Mouse (Mus musculus) cerebellum, adult 9-11 months (tissue): ENCODE results near the gene Ptpn1.

Experiments used
- DNase-seq: peaks from one replicate; pipeline ENCODE4 v3.0.0; 2022

Gene Ptpn1

GRCm38 (mm10) chr2:167978271-167978670 lies 46.4 kb downstream of the Ptpn1 start:
- no peak for DNase-seq

- DNase-seq, result no peak
These were observed 48.5 kb downstream of the Ptpn1 start for GRCm38 (mm10) chr2:167980391-167980790.

- DNase-seq, result no peak
These were observed 50.8 kb downstream of the Ptpn1 start for GRCm38 (mm10) chr2:167982646-167983045.

- DNase-seq, result no peak
These were observed 52.5 kb downstream of the Ptpn1 start for GRCm38 (mm10) chr2:167984371-167984770.

GRCm38 (mm10) chr2:167984946-167985345 lies 53.1 kb downstream of the Ptpn1 start:
- DNase-seq, result no peak

GRCm38 (mm10) chr2:167986762-167987161 lies 54.9 kb downstream of the Ptpn1 start:
- no peak for DNase-seq

- no peak for DNase-seq
These were observed 55.8 kb downstream of the Ptpn1 start for GRCm38 (mm10) chr2:167987640-167988039.

GRCm38 (mm10) chr2:167989310-167989709 lies 57.5 kb downstream of the Ptpn1 start:
- DNase-seq, result no peak

- DNase-seq, result no peak
These were observed 61.4 kb downstream of the Ptpn1 start for GRCm38 (mm10) chr2:167993260-167993659.

- DNase-seq, result no peak
These were observed 64.2 kb downstream of the Ptpn1 start for GRCm38 (mm10) chr2:167995870-167996635.

GRCm38 (mm10) chr2:167996672-167997215 lies 64.9 kb downstream of the Ptpn1 start:
- no peak for DNase-seq

- DNase-seq, result no peak
These were observed 65.7 kb downstream of the Ptpn1 start for GRCm38 (mm10) chr2:167997562-167997961.

- no peak for DNase-seq
These were observed 67.4 kb downstream of the Ptpn1 start for GRCm38 (mm10) chr2:167999145-167999743.

- DNase-seq, result no peak
These were observed 70.3 kb downstream of the Ptpn1 start for GRCm38 (mm10) chr2:168002188-168002587.

- DNase-seq, result no peak
These were observed 71.0 kb downstream of the Ptpn1 start for GRCm38 (mm10) chr2:168002884-168003283.

- DNase-seq, result no peak
These were observed 71.6 kb downstream of the Ptpn1 start for GRCm38 (mm10) chr2:168003431-168003830.

- DNase-seq, result no peak
These were observed 72.5 kb downstream of the Ptpn1 start for GRCm38 (mm10) chr2:168004369-168004768.

GRCm38 (mm10) chr2:168005005-168005404 lies 73.1 kb downstream of the Ptpn1 start:
- no peak for DNase-seq

GRCm38 (mm10) chr2:168005616-168006015 lies 73.8 kb downstream of the Ptpn1 start:
- no peak for DNase-seq

GRCm38 (mm10) chr2:168006489-168006888 lies 74.6 kb downstream of the Ptpn1 start:
- DNase-seq, result no peak

- no peak for DNase-seq
These were observed 76.3 kb downstream of the Ptpn1 start for GRCm38 (mm10) chr2:168008132-168008531.

GRCm38 (mm10) chr2:168009936-168010668 lies 78.2 kb downstream of the Ptpn1 start, which contains the start of gene Ripor3:
Gene Ripor3, minus strand, starts transcription at chr2:168010618.
- DNase-seq, result peak; percentile 17

- no peak for DNase-seq
These were observed 79.0 kb downstream of the Ptpn1 start for GRCm38 (mm10) chr2:168010893-168011292.
